Mouse (Mus musculus) R1 (cell line): ENCODE measurements around the gene Rbfox3.
A peak's percentile ranks its signal among the peaks of the same experiment; 100 is the strongest.

Source experiments
- DNase-seq: peaks from one replicate; pipeline ENCODE4 v3.0.0-alpha.2; 2018; ENCODE audit warnings: low read depth, low spot score

Gene Rbfox3

DNA sequence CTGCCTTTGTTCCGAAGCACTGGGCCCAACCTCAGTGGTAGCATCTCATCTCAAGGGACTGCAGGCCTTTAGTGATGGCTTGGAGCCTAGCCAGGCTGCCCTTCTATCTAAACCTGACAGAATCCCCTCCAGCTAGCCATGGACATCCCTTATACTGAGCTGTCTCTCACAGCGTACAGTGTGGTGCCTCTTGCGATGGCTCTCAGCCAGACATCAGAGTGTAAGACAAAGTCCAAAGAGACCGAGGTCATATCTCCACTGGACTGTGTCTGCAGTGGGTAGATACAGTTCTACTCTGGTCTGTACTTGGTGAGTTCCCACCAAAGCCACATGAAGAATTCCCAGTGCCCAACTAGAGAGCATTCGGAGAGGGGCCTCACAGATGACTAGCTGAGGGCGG, 240.2 kb downstream of the Rbfox3 start:
- DNase-seq = no peak

DNA sequence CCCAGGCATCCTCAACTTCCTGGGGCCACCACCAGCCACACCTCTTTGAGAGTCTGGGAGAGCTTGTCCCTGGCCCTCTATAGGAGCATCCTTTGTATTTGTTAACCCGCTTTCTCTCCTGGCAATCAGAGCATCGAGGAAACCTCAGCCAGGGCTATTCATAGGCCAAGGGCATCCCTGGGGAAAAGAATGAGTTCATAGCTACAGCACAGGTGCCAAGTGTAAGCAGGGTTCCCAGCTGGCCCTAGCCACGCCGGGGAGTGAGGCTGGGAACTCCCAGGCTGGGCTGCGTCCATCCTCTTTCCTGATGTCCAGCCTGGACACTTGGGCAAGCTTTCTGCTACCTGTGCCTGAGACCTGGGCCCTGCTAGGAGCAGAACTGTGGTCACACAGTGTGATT, 241.6 kb downstream of the Rbfox3 start:
- DNase-seq = no peak

DNA sequence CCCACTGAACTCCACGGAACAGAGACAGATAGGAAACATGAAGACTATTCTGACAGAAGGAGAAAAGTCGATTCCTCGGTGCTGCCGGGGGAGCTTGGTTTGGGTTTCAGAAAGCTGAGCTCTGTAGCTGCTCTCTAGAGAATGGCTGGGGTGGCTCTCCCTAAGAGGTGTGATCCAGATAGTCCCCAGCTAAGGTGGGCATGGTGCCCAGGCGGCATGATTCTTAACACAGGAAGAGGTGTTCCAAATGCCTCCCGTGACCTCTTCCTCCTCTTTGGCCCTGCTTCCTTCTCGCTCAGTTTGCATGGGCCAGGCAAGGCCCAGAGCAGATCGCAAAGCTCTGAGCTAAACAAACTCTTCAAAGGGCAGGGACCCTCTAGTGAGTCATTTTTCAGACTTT, 243.0 kb downstream of the Rbfox3 start:
- no peak for DNase-seq

DNA sequence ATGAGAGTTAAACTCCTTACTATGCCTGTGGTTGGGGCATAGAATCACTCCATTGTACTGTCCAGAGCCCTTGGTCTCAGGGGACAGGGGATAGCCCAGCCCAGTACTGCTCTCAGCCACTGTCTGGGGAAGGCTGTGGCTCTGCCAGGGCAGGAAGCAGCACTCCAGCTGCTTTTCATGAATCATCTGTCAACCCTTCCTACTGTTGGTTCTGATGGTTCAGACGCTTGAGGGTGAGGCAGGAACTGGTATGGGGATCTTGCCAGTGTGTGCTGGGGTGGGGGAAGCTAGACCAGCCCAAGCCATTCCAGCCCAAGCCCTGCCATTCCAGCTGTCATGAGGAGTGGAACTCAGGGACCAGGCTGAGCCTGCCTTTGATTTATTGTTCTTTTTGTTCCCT, 243.5 kb downstream of the Rbfox3 start:
- DNase-seq = no peak

DNA sequence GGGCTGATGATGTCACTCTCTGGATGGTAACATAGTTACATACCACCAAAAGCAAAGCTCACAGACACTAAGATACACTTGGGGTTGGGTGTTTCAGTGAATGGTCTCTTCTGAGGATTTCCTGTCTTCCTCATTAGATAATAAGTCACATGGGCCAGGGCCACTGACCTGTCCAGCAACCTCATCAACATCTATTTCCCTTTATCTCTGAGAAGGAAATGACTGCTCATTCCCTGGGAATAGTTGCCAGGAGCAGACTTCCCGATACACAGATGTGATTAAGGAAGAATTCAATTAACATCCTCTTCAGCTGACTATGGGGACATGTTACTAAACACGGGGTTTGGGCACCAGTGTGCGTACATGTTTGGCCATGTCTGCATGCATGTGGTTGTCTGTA, 245.2 kb downstream of the Rbfox3 start:
- no peak for DNase-seq

DNA sequence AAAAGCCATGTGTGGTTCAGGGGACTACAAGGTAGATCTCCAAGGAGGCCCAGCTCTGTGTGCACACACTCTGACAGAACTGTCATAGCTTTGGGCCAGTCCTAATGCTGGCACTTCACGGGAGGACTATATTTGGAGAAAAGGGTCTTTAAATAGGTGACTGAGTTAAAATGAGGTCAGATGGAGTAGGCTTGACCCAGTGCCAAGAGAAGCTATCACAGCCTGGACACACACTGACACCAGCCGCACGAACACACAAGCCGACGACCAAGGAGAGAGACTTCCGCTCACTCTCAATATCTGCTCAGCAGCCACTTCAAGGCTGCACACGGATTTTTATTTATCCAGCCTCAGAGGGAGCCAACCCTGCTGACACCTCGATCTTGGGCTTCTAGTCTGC, 248.1 kb downstream of the Rbfox3 start:
- DNase-seq = no peak

DNA sequence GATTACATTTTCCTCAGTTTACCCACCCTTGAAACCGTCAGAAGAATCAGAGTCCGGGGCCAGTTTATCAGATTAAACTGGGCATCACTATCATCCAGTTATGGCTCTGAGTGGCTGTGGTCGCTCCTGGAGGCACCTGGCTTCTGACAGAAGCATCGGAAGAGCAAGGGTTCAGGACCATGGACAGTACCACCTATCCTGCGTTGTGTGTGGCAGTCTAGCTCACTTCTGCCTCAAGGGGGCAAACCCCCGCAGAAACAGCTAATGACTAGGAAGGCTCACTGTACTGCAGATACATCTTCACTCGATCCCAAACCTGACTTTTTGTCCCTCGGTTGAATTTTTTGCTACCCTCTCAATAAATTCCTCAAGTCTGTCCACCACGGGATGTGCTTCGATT, 252.1 kb downstream of the Rbfox3 start:
- DNase-seq = peak; percentile 88

DNA sequence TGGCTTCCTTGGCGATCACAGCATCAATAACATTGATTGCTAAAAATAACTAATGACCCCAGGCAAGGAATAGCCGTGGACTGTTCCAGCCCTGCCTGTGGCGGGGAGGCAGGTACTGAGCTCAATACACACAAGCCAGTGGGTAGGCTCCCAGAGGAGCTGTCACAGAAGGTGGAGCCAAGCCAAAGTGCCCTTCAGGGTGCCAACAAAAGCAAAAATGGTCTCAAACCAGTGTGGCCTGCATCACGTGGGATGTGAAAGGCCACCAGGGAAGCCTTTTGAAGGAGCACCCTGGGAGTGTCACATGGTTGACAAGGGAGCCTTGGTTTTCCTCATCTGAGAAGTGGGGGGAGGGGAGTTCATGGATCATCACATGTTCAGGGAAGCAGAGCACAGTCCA, 255.6 kb downstream of the Rbfox3 start:
- no peak for DNase-seq

DNA sequence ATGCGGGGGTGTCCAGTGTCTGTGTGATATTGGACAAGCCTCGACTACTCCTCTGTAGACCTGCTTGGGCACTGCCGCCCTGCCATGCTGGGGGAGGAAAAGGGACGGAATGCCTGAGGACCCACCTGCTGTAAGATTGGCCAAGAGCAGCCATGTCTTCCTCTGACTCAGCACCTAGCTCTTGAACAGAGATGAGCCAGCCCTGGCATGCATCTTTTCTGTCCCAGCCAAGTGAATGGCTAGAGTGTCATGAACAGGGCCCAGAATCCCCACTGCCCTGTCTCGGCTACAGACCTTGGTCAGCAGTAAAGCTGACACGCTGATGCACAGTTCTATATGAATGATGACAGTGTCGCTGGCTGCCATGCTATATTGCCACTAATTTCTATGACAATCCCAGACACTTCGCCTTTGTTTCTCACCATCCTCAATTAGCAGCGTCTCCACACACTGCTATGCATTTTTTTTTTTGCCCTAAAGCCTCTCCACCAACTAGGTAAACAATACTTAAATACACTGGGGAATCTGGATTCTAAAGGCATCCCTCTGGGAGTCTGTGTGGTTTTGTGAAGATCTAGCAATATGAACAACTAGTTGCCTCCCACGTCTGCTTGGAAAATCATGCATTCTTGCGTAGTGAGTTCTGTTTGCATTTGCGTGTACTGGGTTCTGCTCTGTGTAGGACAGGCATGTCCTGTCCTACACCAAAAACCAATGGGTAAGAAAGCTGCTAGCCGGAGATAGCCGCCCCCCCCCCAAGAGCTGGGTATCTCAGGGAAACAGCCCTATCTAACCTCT, 257.7 kb downstream of the Rbfox3 start:
- DNase-seq = no peak

DNA sequence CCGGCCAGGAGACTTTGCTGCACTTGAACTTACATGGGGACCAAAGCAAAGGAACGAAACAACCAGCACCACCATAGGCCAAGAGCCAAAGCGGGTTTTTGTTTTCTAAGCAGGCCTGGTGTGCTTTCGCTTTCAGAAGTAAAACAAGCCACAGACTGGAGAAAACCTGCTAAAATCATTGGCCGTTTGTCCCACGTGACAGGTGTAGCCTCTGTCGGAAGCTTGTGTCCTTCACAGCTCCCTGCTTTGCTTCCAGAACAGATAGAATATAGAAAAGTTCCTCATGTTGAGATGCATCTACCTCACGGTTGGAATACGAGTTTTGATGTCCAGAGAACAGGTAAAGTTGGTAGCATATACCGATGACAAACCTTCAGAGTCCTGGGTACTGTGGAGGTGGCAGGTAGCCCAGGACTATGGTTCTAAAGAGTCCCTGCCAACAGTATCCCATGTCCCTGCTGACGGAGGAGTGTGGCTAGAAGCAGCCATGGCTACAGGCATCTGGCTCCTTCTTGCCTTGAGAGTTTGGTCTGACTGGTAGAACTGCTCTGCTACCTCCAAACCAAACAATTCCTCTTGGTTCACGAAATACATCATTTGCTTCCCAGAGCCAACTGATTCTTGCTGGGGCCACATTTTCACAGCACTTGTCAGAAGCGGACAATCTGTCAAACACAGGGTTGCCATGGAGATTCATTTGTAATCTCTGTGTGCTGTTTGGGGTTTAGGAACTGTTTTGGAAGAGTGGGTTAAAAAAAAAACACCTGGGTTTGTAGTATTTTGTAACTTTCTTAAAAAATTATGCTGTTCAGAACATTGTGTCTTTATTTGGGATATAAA, 258.8 kb downstream of the Rbfox3 start:
- no peak for DNase-seq

DNA sequence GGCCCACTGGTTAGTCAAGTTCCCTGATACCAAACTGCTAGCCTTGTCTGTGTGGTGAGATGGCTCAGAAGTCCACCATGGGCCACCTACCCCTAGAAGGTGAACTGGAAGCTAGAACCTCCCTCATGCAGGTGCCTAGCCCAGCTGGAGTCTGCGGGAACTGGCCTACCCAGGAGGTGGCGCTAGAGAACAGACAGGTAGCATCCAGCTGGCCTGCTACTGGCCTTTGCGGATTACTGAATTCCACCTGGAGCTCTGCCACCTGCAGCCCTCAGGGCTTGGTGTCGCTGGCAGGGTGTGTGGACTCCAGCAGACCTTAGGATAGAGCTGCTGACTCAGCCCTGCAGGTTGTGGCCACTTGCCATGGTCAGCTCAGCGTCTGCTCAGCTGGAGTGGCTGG, 263.0 kb downstream of the Rbfox3 start:
- peak; percentile 28 for DNase-seq

DNA sequence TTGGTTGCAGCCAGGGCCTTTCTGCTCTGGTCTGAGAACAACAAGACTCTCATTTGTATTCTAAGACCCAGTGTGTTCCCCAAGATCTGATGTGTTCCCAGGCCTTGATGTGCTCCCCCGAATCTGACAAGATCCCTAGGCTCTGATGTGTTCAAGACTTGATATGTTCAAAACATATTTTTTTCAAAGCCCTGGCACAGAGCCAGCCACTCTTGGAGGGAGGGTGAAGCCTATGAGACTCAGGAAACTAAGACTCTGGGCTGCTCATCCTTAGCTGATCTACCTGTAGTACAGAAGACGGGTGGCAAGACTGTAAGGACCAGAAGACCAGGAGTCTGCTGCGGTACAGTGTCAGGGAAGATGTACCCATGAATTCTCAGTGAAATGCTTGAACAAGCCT, 264.5 kb downstream of the Rbfox3 start:
- DNase-seq = no peak

DNA sequence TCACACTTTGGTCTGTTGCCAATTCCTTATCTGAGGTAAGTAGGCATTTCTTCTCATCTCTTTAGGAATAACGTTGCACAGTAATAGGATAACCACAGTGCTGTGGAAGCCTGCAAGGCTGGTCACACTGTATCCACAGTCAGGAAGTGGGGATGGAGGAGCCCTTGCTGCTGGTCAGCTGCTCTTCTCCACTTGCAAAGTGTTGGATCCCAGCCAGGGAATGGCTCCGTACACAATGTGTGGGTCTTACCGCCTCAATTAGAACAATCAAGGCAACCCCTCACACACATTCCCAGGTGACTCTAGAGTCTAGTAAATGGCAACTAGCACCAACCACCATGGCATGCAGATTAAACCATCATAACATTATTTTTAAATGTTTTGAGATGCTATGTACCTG, 266.2 kb downstream of the Rbfox3 start:
- DNase-seq = no peak

DNA sequence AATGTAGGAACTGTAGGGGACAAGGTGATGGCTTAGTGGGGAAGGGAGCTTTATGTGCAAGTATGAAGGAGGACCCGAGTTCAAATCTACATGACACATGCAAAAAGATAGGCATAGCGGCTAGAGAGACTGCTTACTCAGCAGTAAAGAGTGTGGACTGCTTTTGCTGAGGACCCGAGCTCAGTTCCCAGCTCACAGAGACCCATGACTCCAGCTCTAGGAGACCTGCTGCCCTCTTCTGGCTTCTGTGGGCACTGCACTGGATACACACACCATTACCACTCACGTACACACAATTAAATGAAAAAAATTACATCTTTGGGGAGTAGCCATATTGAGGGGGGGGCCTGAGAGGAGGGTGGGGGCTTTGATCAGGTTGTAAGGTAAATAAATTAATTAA, 270.7 kb downstream of the Rbfox3 start:
- peak; percentile 60 for DNase-seq

DNA sequence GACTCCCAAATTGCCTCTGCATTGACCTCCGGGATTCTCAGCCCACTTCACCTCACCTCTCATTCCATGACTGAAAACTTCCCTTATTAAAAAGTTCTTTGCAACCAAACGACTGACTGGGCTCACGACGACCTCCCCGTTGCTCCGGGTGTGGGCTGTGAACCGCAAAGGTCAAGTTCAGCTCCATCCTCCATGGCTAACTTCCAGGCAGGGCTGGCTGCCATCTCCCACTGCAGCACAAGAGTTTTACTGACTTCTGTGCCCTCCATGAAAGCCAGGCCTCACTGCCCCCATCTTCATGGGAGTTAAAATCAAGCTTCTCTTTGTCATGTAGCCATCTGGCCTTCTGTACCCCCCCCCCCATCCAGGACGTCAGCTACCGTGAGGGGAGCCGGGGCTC, 273.7 kb downstream of the Rbfox3 start:
- DNase-seq = no peak

DNA sequence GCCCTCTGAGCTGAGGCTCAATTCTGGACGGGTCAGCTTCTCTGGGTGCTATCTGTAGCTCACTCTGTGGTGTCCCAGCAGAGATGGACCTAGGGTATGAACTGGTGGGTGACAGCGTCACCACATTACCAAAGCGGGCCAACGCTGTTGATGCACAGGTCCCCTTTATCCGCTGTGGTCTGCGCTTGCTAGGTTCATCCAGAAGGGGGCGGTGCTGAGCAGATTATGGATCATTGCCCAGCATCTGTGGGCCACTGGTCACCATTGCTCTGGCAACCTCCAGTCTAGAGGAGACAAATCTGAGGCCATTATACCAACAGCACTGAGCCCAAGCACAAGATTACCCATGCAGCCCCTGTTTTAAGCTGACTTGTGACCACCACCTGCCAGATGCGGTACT, 276.8 kb downstream of the Rbfox3 start:
- DNase-seq = peak; percentile 35

DNA sequence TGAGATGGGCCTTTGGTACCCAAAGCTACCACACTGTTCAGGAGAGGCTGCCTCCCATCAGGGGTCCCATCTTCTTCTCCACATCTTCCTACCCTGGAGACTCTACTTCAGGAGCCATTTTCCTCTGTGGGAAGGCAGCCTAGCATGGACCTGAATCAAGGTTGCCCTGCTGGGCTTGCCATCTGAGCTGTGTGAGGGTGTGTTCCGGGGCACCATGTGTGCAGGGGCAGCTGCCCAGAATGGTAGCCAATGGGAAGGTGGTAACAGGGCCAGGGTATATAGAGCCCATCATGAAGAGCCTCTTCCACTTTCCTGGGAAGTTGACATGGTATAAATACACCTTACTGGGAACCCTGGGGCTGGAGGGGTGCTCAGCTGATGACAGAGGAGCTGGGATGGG, 281.7 kb downstream of the Rbfox3 start:
- no peak for DNase-seq

DNA sequence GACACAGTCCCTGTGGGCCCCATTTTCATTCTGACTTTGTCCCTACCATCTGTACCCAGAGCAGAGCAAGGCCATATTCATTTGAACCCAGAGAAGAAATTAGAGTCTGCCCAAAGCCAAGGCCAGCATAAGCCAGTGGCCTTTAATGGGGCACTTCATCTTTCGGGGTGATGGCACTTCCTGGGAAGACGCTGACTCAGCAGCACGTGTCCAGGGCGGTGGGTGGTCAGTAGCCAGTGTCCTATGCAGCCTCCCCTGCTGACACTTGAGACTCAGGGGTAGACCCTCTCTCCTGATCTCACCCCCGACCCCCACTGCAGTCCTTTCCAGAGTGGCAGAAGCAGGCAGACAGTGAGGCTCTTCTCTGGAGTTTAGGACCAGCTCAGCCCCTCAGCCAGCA, 283.9 kb downstream of the Rbfox3 start:
- no peak for DNase-seq

DNA sequence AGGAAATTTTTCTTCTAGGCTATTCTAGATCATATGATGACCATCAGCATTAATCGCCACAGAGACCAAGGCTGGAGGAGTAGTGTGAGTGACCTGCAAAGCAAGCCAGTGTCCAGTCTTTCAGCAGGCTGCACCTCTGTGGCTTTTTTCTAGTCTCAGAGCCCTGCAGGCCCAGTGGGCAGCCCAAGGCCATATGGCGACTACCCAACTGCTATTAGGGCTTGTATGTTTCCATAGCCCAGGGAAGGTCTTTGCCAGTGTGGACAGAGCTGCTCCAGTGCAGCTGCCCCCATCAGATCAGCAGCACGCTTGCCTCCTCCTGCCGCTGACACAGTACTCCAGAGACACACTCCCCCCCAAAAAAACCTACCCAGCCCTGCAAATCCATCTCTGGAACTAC, 290.5 kb downstream of the Rbfox3 start:
- DNase-seq = no peak

DNA sequence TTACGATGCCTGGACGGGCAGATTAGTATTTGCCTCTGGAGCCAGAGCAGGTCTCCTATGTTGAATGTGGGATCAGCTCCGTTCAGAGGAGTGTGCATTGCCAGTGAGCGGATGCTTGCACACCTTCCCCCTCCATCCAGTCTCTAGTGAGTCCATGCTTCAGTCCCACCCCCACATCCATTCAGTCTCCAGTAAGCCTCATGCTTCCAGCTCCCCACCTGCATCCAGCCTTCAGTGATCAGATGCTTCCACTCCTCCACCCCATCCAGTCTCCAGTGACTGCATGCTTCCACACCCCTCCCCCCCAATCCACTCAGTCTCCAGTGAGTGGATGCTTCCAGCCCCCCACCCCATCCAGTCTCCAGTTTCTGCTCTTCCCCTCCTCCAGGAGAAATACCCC, 297.3 kb downstream of the Rbfox3 start:
- DNase-seq = no peak

DNA sequence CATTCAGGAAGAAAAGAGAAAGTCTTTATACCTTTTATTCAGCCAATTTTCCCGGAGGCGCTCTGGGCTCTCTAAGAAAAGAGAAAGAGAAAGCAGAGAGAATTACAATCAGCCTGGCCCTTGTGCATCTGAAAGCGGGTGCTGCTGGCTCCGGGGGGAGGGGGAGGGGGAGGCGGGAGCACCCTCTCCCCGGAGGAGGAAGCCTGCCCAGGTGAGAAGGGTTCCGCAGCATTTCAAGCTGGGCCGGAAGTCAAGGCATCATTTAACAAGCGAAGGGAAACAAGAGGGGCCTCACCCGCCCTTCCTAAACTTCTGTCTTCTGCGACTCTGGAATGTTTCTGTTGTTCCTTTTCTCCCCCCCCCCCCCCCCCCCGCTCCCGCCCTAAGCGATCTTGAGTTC, 301.3 kb downstream of the Rbfox3 start:
- DNase-seq = peak; percentile 54

DNA sequence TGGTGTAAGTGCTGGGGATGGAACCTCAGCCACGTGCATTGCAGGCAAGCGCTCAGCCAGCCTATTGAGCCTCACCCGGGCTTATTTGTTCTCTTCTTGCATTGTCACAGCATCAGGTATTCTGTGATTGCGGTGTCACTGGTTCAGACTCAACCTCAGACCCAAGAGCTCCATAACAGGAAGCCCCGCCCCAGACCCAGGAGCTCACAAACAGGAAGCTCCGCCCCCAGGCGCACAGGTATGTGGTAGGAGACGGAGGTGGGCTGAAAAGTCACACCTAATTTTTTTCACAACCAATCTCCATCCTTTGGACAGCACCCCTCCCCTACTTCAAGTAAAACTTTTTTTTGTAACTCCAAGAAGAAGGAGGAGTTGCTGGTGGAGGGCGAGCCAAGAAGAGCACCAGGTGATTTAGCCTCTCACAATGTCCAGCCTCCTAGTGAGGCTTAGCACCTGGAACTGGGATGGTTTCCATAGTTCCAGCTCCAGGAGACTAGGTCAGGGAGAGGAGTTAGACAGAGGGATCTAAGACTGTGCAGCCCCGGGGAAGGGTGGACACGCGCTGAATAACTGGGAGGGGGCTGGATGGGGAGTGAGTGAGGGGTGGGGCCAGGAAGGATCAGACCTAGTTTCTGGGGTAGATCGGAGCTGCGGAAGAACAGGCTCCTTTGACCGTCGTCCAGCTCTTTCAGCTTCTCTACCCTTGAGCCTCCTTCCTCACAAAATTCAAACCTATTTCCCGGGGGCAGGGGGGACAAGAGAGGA, 302.0 kb downstream of the Rbfox3 start:
- DNase-seq = peak; percentile 63
